Mouse (Mus musculus) midbrain, embryonic 13.5 days (tissue): ENCODE measurements at regions not wholly inside any gene's neighbourhood (a gene's known extent, or its start where the extent isn't known, plus 50 kb on each side); places are given as distances from the start of the nearest gene placed in this dataset.

Experiments
- ATAC-seq: fragments of 200-750 bp; cut with Nextera tagmentation; 2 replicates; pipeline ENCODE4 v1.8.0; 2017; ENCODE audit warnings: mild to moderate bottlenecking, moderate TSS enrichment, moderate library complexity
- H3K27ac ChIP-seq: fragments of 300-500 bp; sonication (generic); 2 replicates; pipeline ENCODE4 v1.5.1; 2015; ENCODE audit warnings: inconsistent platforms, mild to moderate bottlenecking, moderate library complexity
- H3K27me3 ChIP-seq: fragments of 300-500 bp; sonication (generic); 2 replicates; pipeline ENCODE4 v1.6.1; 2015; ENCODE audit warnings: mild to moderate bottlenecking, inconsistent platforms
- H3K36me3 ChIP-seq: fragments of 300-500 bp; sonication (generic); 2 replicates; pipeline ENCODE4 v1.6.1; 2015; ENCODE audit warnings: mild to moderate bottlenecking, inconsistent platforms
- H3K4me1 ChIP-seq: fragments of 300-500 bp; sonication (generic); replicated peaks from 2 replicates; pipeline ENCODE4 v1.6.1; 2015; ENCODE audit warnings: inconsistent platforms
- H3K4me2 ChIP-seq: fragments of 300-500 bp; sonication (generic); replicated peaks from 2 replicates; pipeline ENCODE4 v1.6.1; 2015; ENCODE audit warnings: moderate library complexity, mild to moderate bottlenecking, inconsistent platforms
- H3K4me3 ChIP-seq: fragments of 300-500 bp; sonication (generic); replicated peaks from 2 replicates; pipeline ENCODE4 v1.5.1; 2015; ENCODE audit warnings: mild to moderate bottlenecking, inconsistent platforms
- H3K9ac ChIP-seq: fragments of 300-500 bp; sonication (generic); replicated peaks from 2 replicates; pipeline ENCODE4 v1.6.1; 2015; ENCODE audit warnings: mild to moderate bottlenecking, inconsistent platforms
- H3K9me3 ChIP-seq: fragments of 300-500 bp; sonication (generic); 2 replicates; pipeline ENCODE4 v1.6.1; 2016; ENCODE audit warnings: mild to moderate bottlenecking, inconsistent platforms
- WGBS: fragments of 180-500 bp; shearing (Covaris S2); methylation state at CpG from one replicate; pipeline ENCODE4 v1.1.7; 2015; 5-methylcytosine and 5-hydroxymethylcytosine counted together

- 11% methylated on average over 9 of the region's 9 CpGs for WGBS
- Histone ChIP-seq H3K9me3 (no peaks in the 10 kb centered on the region), H3K9ac (peak overlapping the region; percentile 46; the same call in 1 of the 2 replicates), H3K4me3 (peak overlapping the region; percentile 37), H3K4me2 (peak overlapping the region; percentile 55), H3K4me1 (peaks cover 30% of the 10 kb centered on the region), H3K36me3 (no peaks in the 10 kb centered on the region), H3K27me3 (peaks cover 17% of the 10 kb centered on the region), H3K27ac (no peak overlapping the region)
- peak; percentile 9; the same call in 1 of the 2 replicates for ATAC-seq
These were observed 278.3 kb downstream of the Lnpk start for GRCm38 (mm10) chr2:74300885-74301451.

GRCm38 (mm10) chr2:74300366-74300791 lies 278.9 kb downstream of the Lnpk start:
- H3K36me3 ChIP-seq, result no peaks in the 10 kb centered on the region
- H3K4me1 ChIP-seq, result peaks cover 32% of the 10 kb centered on the region
- ATAC-seq, result peak; percentile 80
- H3K9me3 ChIP-seq, result no peaks in the 10 kb centered on the region
- peak overlapping the region; percentile 37 for H3K4me3 ChIP-seq
- peak overlapping the region; percentile 46; the same call in 1 of the 2 replicates for H3K9ac ChIP-seq
- peak overlapping the region; percentile 55 for H3K4me2 ChIP-seq
- peaks cover 19% of the 10 kb centered on the region for H3K27me3 ChIP-seq
- WGBS, result under 1% methylated on average over 11 of the region's 11 CpGs
- no peak overlapping the region for H3K27ac ChIP-seq

GRCm38 (mm10) chr2:74292641-74293040 lies 286.6 kb downstream of the Lnpk start:
- Histone ChIP-seq H3K36me3 (no peaks in the 10 kb centered on the region), H3K4me1 (peaks cover 24% of the 10 kb centered on the region), H3K4me2 (no peak overlapping the region), H3K9ac (no peak overlapping the region), H3K27ac (no peak overlapping the region), H3K4me3 (no peak overlapping the region), H3K9me3 (no peaks in the 10 kb centered on the region), H3K27me3 (0 out of 2 replicates have a peak, but pooled peaks cover 5% of the 10 kb centered on the region)
- 88% methylated on average over 7 of the region's 7 CpGs for WGBS
- no peak for ATAC-seq

GRCm38 (mm10) chr2:74291416-74292396 lies 287.5 kb downstream of the Lnpk start:
- Histone ChIP-seq H3K4me1 (peaks cover 16% of the 10 kb centered on the region), H3K36me3 (no peaks in the 10 kb centered on the region), H3K4me2 (no peak overlapping the region), H3K4me3 (no peak overlapping the region), H3K27ac (peak overlapping the region; percentile 80), H3K9me3 (no peaks in the 10 kb centered on the region), H3K27me3 (0 out of 2 replicates have a peak, but pooled peaks cover 5% of the 10 kb centered on the region), H3K9ac (no peak overlapping the region)
- ATAC-seq, result peak; percentile 83
- WGBS, result 76% methylated on average over 8 of the region's 8 CpGs

- 93% methylated on average over 4 of the region's 4 CpGs for WGBS
- no peaks in the 10 kb centered on the region for H3K27me3 ChIP-seq
- H3K9me3 ChIP-seq, result no peaks in the 10 kb centered on the region
- no peak overlapping the region for H3K4me2 ChIP-seq
- no peaks in the 10 kb centered on the region for H3K36me3 ChIP-seq
- no peak for ATAC-seq
- no peak overlapping the region for H3K27ac ChIP-seq
- H3K4me3 ChIP-seq, result no peak overlapping the region
- no peaks in the 10 kb centered on the region for H3K4me1 ChIP-seq
- H3K9ac ChIP-seq, result no peak overlapping the region
These were observed 293.6 kb downstream of the Lnpk start for GRCm38 (mm10) chr2:74285624-74286023.

- Histone ChIP-seq H3K9ac (no peak overlapping the region), H3K36me3 (no peaks in the 10 kb centered on the region), H3K27me3 (no peaks in the 10 kb centered on the region), H3K9me3 (no peaks in the 10 kb centered on the region), H3K27ac (no peak overlapping the region), H3K4me2 (no peak overlapping the region), H3K4me1 (no peaks in the 10 kb centered on the region), H3K4me3 (no peak overlapping the region)
- ATAC-seq, result no peak
- 86% methylated on average over 6 of the region's 6 CpGs for WGBS
These were observed 314.3 kb downstream of the Lnpk start for GRCm38 (mm10) chr2:74264963-74265362.

- Histone ChIP-seq H3K9me3 (no peaks in the 10 kb centered on the region), H3K4me2 (no peak overlapping the region), H3K4me1 (no peaks in the 10 kb centered on the region), H3K36me3 (no peaks in the 10 kb centered on the region), H3K4me3 (no peak overlapping the region), H3K27ac (no peak overlapping the region), H3K9ac (no peak overlapping the region), H3K27me3 (no peaks in the 10 kb centered on the region)
- 61% methylated on average over 8 of the region's 8 CpGs for WGBS
- ATAC-seq, result no peak
These were observed 322.0 kb downstream of the Lnpk start for GRCm38 (mm10) chr2:74257034-74257781.

- ATAC-seq, result no peak
- Histone ChIP-seq H3K27ac (no peak overlapping the region), H3K4me1 (peaks cover 23% of the 10 kb centered on the region), H3K9ac (no peak overlapping the region), H3K4me3 (no peak overlapping the region), H3K36me3 (no peaks in the 10 kb centered on the region), H3K4me2 (no peak overlapping the region), H3K27me3 (peaks cover 10% of the 10 kb centered on the region; the same call in 1 of the 2 replicates), H3K9me3 (no peaks in the 10 kb centered on the region)
- WGBS, result 88% methylated on average over 3 of the region's 3 CpGs
These were observed 331.7 kb downstream of the Lnpk start for GRCm38 (mm10) chr2:74247521-74247920.

GRCm38 (mm10) chr2:74246631-74247030 lies 332.6 kb downstream of the Lnpk start:
- no peak overlapping the region for H3K4me3 ChIP-seq
- ATAC-seq, result no peak
- WGBS, result 73% methylated on average over 4 of the region's 4 CpGs
- peaks cover 10% of the 10 kb centered on the region; the same call in 1 of the 2 replicates for H3K27me3 ChIP-seq
- no peaks in the 10 kb centered on the region for H3K9me3 ChIP-seq
- no peaks in the 10 kb centered on the region for H3K36me3 ChIP-seq
- no peak overlapping the region for H3K9ac ChIP-seq
- H3K27ac ChIP-seq, result no peak overlapping the region
- peaks cover 23% of the 10 kb centered on the region for H3K4me1 ChIP-seq
- H3K4me2 ChIP-seq, result no peak overlapping the region

GRCm38 (mm10) chr2:74244203-74244602 lies 333.1 kb upstream of the Atp5g3 start:
- Histone ChIP-seq H3K4me3 (no peak overlapping the region), H3K9ac (no peak overlapping the region), H3K9me3 (no peaks in the 10 kb centered on the region), H3K27me3 (peaks cover 11% of the 10 kb centered on the region), H3K36me3 (no peaks in the 10 kb centered on the region), H3K27ac (peak overlapping the region; percentile 74), H3K4me1 (peaks cover 33% of the 10 kb centered on the region), H3K4me2 (peak overlapping the region; percentile 19; the same call in 1 of the 2 replicates)
- ATAC-seq, result peak; percentile 54; the same call in 1 of the 2 replicates
- 52% methylated on average over 6 of the region's 6 CpGs for WGBS

GRCm38 (mm10) chr2:74243801-74244200 lies 332.7 kb upstream of the Atp5g3 start:
- 29% methylated on average over 9 of the region's 9 CpGs for WGBS
- Histone ChIP-seq H3K4me3 (no peak overlapping the region), H3K27me3 (peaks cover 11% of the 10 kb centered on the region), H3K9ac (no peak overlapping the region), H3K4me1 (peaks cover 34% of the 10 kb centered on the region), H3K27ac (peak overlapping the region; percentile 74), H3K36me3 (no peaks in the 10 kb centered on the region), H3K4me2 (peak overlapping the region; percentile 19; the same call in 1 of the 2 replicates), H3K9me3 (no peaks in the 10 kb centered on the region)
- ATAC-seq, result peak; percentile 76
